Mouse (Mus musculus) cerebellum, postnatal 10 days (tissue): ENCODE data around the gene Jade1.

Source experiments
- DNase-seq, 2 experiments: peaks; one replicate each; pipeline ENCODE4 v3.0.0; 2021; ENCODE audit warnings: mixed read lengths in 2 of 2

Jade1 gene

DNA sequence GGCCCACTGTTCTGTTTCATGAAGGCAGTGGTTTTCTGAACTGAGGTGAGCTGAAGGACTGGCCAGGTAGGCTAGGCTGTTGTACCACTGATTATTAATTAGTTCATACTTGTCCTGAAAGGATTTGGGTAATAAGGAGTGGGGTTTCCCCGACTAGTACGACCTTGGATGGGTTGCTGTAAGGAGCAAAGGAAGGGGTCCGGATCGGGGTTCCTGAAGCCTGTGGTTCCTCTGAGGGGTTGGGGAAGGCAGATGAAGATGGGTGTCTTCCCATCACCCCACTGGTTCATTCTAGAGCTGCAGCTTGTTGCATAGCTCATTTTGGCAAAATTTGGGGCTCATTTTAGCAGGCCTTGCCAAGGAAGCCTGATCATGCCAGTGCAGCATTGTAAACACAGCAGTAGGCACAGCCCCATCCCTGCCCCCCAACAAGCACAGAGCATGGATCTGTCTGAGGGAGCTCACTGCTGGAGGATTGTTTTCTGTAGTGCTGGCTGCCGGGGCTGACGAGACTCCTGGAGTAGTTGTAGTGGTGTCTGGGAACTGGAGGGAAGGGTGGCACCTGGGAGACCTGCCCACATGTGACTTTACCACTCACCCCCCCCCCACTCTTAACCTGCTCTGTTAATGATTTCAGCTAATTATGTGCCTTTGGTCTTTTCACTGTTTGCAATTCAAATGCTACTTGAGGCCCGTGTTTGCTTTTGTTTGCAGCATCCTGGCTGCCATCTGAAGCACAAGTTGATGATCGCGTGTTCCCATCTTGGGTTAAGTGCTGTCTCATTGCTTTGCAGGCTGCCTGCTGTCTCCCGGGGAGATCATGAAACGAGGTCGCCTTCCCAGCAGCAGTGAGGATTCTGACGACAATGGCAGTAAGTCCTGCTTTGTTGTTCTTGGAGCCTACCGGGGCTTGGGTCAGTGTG lies 25.1 kb downstream of the Jade1 start:
- peak in 1 of 2 experiments; percentile 6 for DNase-seq

DNA sequence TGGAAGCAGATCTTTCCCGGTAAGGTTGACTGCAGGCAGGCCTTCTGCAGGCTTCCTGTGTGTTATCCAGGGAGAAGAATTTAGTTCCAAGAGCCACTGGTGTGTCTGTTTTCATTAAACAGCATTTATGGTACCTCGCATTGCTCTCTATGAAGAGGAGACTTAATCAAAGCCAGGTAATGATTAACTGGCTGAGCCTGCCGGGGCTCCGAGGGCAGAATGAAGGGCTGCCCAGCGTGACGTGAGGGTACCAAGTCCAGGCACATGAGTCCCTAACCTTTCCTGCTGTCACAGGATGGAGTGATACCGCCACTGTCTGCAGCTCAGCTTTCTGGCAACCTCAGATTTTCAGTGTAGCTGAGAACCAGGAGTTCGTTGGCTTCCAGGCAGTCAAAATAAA lies 25.9 kb downstream of the Jade1 start:
- peak in 1 of 2 experiments; percentile 5 for DNase-seq

GRCm38 (mm10) chr3:41582256-41582655 lies 26.7 kb downstream of the Jade1 start:
- DNase-seq: peak in 1 of 2 experiments; percentile 3

DNA sequence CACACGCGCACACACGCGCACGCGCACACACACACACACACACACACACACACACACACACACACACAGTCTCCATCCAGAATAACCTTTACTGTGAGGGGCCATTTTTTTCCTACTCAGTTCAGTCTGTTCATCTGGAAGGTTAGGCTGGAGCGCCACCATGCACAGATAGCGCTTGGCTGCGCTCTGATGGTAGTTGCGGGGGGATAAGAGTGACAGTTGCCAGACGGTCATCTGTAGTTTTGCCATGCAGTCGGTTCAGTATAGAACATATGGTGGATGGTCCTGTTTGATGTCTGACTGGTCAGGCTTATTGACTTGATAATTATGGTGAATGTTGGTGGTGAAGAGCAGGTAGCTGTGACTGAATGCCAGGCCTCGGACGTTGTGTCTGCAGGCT lies 27.6 kb downstream of the Jade1 start:
- peak; percentile 58 to 61 for DNase-seq

GRCm38 (mm10) chr3:41583621-41584020 lies 28.1 kb downstream of the Jade1 start:
- peak; percentile 66 to 80 for DNase-seq

DNA sequence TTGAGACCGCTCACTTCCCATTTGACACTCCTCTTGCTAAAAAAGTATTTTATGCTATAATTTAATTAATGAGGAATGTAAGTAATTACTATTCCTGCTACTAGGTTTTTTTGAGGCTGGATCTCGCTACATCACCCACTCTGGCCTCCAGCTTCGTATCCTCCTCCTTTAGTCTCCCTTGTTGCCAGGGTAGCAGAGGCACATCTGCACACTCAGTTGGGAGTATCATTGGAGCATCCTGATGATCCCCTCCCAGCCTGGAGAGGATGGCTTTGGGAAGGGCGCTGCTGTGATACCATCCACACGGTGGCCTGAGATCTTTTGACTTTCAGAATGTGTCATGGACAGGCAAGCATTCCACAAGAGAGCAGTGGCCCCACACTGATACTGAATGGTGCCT lies 30.0 kb downstream of the Jade1 start:
- no peak for DNase-seq

DNA sequence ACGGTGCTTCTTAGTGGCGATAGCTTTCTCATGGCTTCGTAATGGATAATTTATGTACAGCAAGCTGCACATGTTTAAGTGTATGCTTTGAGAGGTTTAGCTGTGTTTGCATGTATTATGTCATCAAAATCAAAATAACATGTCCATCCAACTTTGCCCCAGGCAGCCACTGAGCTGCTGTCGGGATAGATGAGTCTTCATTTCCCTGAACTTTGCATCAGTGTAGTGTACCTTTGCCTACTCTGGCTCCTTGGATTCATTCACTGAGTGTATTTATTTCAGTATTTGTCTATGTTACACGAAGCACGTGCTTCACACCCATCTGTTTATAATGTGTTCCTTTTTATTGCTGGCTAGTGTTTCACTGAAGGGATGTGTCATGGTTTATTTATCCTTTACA lies 30.8 kb downstream of the Jade1 start:
- DNase-seq: no peak

GRCm38 (mm10) chr3:41586917-41587316 lies 31.4 kb downstream of the Jade1 start:
- peak in 1 of 2 experiments; percentile 22 for DNase-seq

GRCm38 (mm10) chr3:41587588-41587987 lies 32.1 kb downstream of the Jade1 start:
- no peak for DNase-seq

GRCm38 (mm10) chr3:41588495-41588894 lies 33.0 kb downstream of the Jade1 start:
- DNase-seq: no peak

GRCm38 (mm10) chr3:41589246-41589914 lies 33.8 kb downstream of the Jade1 start:
- peak; percentile 54 to 57 for DNase-seq

DNA sequence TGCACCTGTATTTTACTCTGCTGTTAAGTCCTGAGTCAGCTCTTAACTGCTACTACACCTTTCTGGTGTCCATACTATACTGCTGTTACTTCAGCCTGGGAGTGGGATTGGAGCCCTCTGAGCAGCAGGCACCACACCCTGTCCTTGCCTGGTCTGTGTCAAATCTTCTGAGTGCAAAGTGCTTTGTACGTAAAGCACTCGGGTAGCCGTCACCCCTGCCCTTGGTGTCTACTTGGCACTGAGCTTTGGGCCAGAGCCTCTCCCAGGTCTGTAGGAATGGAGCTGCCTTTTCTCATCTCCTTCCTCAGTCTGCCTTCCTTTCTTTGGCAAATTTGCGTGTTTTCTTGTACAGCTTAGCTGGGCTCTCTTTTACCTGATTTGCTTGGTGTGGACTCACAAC lies 34.5 kb downstream of the Jade1 start:
- no peak for DNase-seq

DNA sequence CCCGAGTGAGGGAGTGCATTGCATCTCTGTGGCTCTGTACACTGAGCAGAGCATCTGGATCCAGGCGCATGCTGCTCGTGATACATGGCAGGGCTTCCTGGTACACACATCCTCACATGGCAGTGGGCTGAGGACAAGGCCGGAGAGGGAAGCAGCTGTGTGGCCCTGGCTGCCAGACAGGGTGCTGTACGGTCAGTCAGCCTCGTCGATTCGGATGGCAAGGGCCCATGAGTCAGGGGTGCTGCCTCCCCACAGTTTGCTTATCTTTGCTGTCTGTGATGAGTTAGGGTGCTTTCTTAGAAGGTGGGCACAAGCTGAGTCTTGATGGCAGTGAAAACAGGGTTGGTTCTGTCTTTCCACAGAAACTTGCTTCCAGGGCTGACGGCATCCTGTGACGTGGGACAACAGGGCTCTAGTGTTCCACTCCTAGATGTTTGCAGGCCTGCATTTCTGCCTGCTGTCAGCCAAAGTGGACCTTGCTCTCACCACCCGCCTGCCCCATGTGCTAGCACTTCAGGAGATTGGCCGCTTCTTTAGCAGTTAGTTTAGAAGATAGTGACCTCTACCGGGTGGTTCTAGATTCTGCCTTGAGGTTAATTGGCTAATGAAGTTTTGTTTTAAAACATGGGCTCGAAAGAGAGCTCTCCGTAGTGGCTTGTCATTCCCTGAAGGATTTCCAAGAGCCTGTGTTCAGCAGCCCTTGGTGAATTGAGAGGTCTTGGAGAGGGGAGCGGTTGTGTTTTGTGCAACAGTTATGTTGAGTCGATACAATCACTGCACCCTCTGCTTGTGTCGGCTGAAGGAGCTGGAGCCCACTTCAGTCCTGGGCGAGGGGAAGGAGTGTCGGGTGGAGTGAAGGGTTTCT lies 35.4 kb downstream of the Jade1 start:
- peak in 1 of 2 experiments; percentile 40 for DNase-seq

DNA sequence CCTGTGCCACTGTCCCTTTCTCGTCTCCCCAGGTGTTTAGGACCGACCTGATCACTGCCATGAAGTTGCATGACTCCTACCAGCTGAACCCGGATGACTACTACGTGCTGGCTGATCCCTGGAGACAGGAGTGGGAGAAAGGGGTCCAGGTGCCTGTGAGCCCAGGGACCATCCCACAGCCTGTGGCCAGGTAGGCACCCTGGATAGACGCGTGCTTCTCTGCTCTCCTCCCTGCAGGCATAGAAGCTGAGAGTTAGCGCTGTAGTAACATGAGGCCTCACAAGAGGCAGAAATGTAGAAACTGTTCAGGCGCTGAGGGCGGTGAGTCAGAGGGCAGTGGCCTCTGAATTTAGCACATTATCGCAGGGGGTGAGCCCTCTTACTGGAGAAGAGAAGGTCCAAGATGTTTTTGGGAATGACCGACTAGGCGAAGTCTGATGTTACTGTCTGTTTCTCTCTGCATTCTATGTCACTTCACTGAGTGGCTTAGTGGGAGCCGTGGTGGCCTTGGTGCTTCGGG lies 36.2 kb downstream of the Jade1 start:
- no peak for DNase-seq

DNA sequence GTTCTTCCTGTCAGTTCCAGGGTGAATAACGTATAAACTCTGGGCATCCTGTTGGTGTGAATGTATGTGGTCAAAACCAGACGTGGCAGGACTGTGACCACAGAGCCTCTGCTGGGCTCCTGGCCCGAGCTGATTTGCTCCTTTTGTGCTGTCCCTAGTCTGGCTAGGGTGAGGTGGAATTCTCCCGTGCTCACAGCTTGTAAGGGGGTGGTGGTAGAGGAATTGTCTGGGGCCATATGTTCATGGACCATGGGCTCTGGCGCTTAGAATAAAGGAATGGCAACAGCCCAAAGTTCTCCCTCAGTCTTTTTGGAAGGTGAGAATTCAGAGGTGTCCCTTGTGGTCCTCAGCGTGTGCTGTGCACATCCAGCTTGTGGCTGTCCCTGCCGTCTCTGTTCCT lies 37.3 kb downstream of the Jade1 start:
- no peak for DNase-seq

DNA sequence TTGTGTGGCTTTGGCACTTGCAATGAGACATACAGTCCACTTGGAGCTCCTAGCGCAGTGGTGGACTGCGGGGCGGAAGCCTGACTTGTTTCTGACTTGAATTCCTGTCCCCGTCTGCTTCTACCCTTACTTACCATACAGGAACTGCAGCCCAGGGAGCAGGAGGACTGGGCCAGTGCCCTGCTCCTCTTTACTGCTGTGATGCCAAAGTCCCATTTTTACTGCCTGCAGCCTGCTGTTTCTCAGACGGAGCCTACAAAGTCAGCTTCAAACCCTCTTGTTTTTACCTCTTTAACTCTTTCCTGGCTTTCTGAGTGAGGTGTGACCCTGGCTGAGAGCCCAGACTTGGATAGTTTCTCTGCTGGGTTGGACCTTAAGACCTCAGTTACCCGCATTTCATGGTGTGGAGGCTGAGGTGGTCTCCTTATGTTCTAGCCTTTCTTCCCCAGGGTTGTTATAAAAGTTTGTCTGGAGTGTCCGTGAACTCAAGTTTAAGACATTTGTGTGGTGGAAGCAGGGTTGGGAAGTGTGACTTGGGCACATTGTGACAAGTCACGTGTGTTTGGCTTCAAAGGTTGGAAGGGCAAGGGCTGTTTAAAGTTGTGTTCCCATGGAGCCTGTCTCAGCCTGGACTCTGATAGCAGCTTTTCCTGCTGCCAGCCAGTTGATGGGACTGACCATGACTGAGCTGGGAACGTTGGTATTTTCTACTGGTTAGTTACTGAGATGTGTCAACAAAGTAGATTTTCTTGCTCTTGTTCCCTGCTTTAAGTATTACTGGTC lies 38.8 kb downstream of the Jade1 start:
- DNase-seq: no peak

DNA sequence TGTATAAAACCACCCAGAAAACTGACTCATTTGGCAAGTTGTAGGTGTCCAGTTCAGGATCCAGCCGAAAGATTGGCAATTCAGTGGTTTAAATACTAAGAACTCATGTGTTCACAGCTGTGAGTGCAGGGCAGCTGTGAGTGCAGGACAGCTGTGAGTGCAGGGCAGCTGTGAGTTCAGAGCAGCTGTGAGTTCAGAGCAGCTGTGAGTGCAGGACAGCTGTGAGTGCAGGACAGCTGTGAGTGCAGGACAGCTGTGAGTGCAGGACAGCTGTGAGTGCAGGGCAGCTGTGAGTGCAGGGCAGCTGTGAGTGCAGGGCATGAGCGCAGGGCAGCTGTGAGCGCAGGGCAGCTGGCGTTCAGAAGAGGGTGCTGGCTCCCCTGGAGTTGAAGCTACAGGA lies 39.5 kb downstream of the Jade1 start:
- DNase-seq: no peak

- DNase-seq: no peak
Observed at GRCm38 (mm10) chr3:41597036-41597435, 41.5 kb downstream of the Jade1 start.

GRCm38 (mm10) chr3:41598412-41598811 lies 42.9 kb downstream of the Jade1 start:
- DNase-seq: peak in 1 of 2 experiments; percentile 37

- DNase-seq: no peak
Observed at GRCm38 (mm10) chr3:41599226-41599625, 43.7 kb downstream of the Jade1 start.

- peak; percentile 73 to 74 for DNase-seq
Observed at GRCm38 (mm10) chr3:41599806-41600589, 44.5 kb downstream of the Jade1 start.
